Mouse (Mus musculus): ENCODE results near the gene Lcn9. TPM values are rescaled to one million over a fixed set of nuclear protein-coding genes. Genes with fewer than 3 reads are reported as not detected.

Lcn9 gene
- polyA plus RNA-seq (2015; fragmentation: Nextera tagmentation; extraction: Ambion mirVana): not detected in 2 replicates

GRCm38 (mm10) chr2:25822806-25823205, at the start of gene Lcn9:
TSS of gene Lcn9 (plus strand) at chr2:25823153.
- Histone ChIP-seq H3K4me2 (ENCODE audit: low read length) (no peak within 1 kb of the TSS), H3K27me3 (replicated peaks; ENCODE audit: control insufficient read depth, insufficient read depth, low read length) (no peaks in the 10 kb centered on the region), H3K4me1 (ENCODE audit: control insufficient read depth, insufficient read depth, low read depth, low read length) (no peaks in the 10 kb centered on the region), H3K27ac (ENCODE audit: low read depth, low read length) (no peak within 1 kb of the TSS), H3K9ac (ENCODE audit: low read depth, low read length) (no peak within 1 kb of the TSS), H3K9me3 (ENCODE audit: control insufficient read depth, low read length) (no peaks in the 10 kb centered on the region), H3K36me3 (ENCODE audit: control insufficient read depth, insufficient read depth, low read length) (no peaks in the 10 kb centered on the region), H3K4me3 (ENCODE audit: low read length) (no peak within 1 kb of the TSS)
- ATAC-seq: no peak
- WGBS: 71% methylated on average over 1 of the region's 1 CpGs

- Histone ChIP-seq H3K27me3 (replicated peaks; ENCODE audit: control insufficient read depth, insufficient read depth, low read length) (no peaks in the 10 kb centered on the region), H3K4me2 (ENCODE audit: low read length) (no peak overlapping the region), H3K27ac (ENCODE audit: low read depth, low read length) (no peak overlapping the region), H3K9ac (ENCODE audit: low read depth, low read length) (no peak overlapping the region), H3K4me1 (ENCODE audit: control insufficient read depth, insufficient read depth, low read depth, low read length) (no peaks in the 10 kb centered on the region), H3K4me3 (ENCODE audit: low read length) (no peak overlapping the region), H3K9me3 (ENCODE audit: control insufficient read depth, low read length) (no peaks in the 10 kb centered on the region), H3K36me3 (ENCODE audit: control insufficient read depth, insufficient read depth, low read length) (no peaks in the 10 kb centered on the region)
- no peak for ATAC-seq
- 96% methylated on average over 2 of the region's 2 CpGs for WGBS
Observed at GRCm38 (mm10) chr2:25773507-25773906, 49.4 kb upstream of the Lcn9 start.

GRCm38 (mm10) chr2:25774640-25775039, 48.3 kb upstream of the Lcn9 start:
- Histone ChIP-seq H3K36me3 (ENCODE audit: control insufficient read depth, insufficient read depth, low read length) (no peaks in the 10 kb centered on the region), H3K9ac (ENCODE audit: low read depth, low read length) (no peak overlapping the region), H3K4me1 (ENCODE audit: control insufficient read depth, insufficient read depth, low read depth, low read length) (no peaks in the 10 kb centered on the region), H3K4me2 (ENCODE audit: low read length) (no peak overlapping the region), H3K4me3 (ENCODE audit: low read length) (no peak overlapping the region), H3K9me3 (ENCODE audit: control insufficient read depth, low read length) (no peaks in the 10 kb centered on the region), H3K27me3 (replicated peaks; ENCODE audit: control insufficient read depth, insufficient read depth, low read length) (no peaks in the 10 kb centered on the region), H3K27ac (ENCODE audit: low read depth, low read length) (no peak overlapping the region)
- 88% methylated on average over 2 of the region's 2 CpGs for WGBS
- no peak for ATAC-seq

- Histone ChIP-seq H3K9me3 (ENCODE audit: control insufficient read depth, low read length) (no peaks in the 10 kb centered on the region), H3K27ac (ENCODE audit: low read depth, low read length) (no peak overlapping the region), H3K9ac (ENCODE audit: low read depth, low read length) (no peak overlapping the region), H3K36me3 (ENCODE audit: control insufficient read depth, insufficient read depth, low read length) (no peaks in the 10 kb centered on the region), H3K27me3 (replicated peaks; ENCODE audit: control insufficient read depth, insufficient read depth, low read length) (no peaks in the 10 kb centered on the region), H3K4me2 (ENCODE audit: low read length) (no peak overlapping the region), H3K4me1 (ENCODE audit: control insufficient read depth, insufficient read depth, low read depth, low read length) (no peaks in the 10 kb centered on the region), H3K4me3 (ENCODE audit: low read length) (no peak overlapping the region)
- no peak for ATAC-seq
- 76% methylated on average over 3 of the region's 3 CpGs for WGBS
Observed at GRCm38 (mm10) chr2:25775991-25776390, 47.0 kb upstream of the Lcn9 start.

- 88% methylated on average over 1 of the region's 1 CpGs for WGBS
- Histone ChIP-seq H3K4me3 (ENCODE audit: low read length) (no peak within 1 kb of the TSS), H3K4me2 (ENCODE audit: low read length) (no peak within 1 kb of the TSS), H3K36me3 (ENCODE audit: control insufficient read depth, insufficient read depth, low read length) (no peaks in the 10 kb centered on the region), H3K4me1 (ENCODE audit: control insufficient read depth, insufficient read depth, low read depth, low read length) (no peaks in the 10 kb centered on the region), H3K27me3 (replicated peaks; ENCODE audit: control insufficient read depth, insufficient read depth, low read length) (no peaks in the 10 kb centered on the region), H3K9ac (ENCODE audit: low read depth, low read length) (no peak within 1 kb of the TSS), H3K27ac (ENCODE audit: low read depth, low read length) (no peak within 1 kb of the TSS), H3K9me3 (ENCODE audit: control insufficient read depth, low read length) (no peaks in the 10 kb centered on the region)
- no peak for ATAC-seq
Observed at GRCm38 (mm10) chr2:25776717-25777116, 46.2 kb upstream of the Lcn9 start, which contains the start of gene Lcn11. TSS of gene Lcn11 (plus strand) at chr2:25777017.

GRCm38 (mm10) chr2:25779076-25779475, 43.9 kb upstream of the Lcn9 start:
- WGBS: 95% methylated on average over 9 of the region's 9 CpGs
- Histone ChIP-seq H3K27ac (ENCODE audit: low read depth, low read length) (no peak overlapping the region), H3K36me3 (ENCODE audit: control insufficient read depth, insufficient read depth, low read length) (no peaks in the 10 kb centered on the region), H3K4me3 (ENCODE audit: low read length) (no peak overlapping the region), H3K4me2 (ENCODE audit: low read length) (no peak overlapping the region), H3K9me3 (ENCODE audit: control insufficient read depth, low read length) (no peaks in the 10 kb centered on the region), H3K4me1 (ENCODE audit: control insufficient read depth, insufficient read depth, low read depth, low read length) (no peaks in the 10 kb centered on the region), H3K27me3 (replicated peaks; ENCODE audit: control insufficient read depth, insufficient read depth, low read length) (no peaks in the 10 kb centered on the region), H3K9ac (ENCODE audit: low read depth, low read length) (no peak overlapping the region)
- ATAC-seq: no peak

GRCm38 (mm10) chr2:25780921-25781320, 42.0 kb upstream of the Lcn9 start:
- Histone ChIP-seq H3K36me3 (ENCODE audit: control insufficient read depth, insufficient read depth, low read length) (no peaks in the 10 kb centered on the region), H3K9me3 (ENCODE audit: control insufficient read depth, low read length) (no peaks in the 10 kb centered on the region), H3K27me3 (replicated peaks; ENCODE audit: control insufficient read depth, insufficient read depth, low read length) (no peaks in the 10 kb centered on the region), H3K4me3 (ENCODE audit: low read length) (no peak overlapping the region), H3K9ac (ENCODE audit: low read depth, low read length) (no peak overlapping the region), H3K4me2 (ENCODE audit: low read length) (no peak overlapping the region), H3K4me1 (ENCODE audit: control insufficient read depth, insufficient read depth, low read depth, low read length) (no peaks in the 10 kb centered on the region), H3K27ac (ENCODE audit: low read depth, low read length) (no peak overlapping the region)
- 69% methylated on average over 4 of the region's 4 CpGs for WGBS
- ATAC-seq: no peak

GRCm38 (mm10) chr2:25781957-25782356, 41.0 kb upstream of the Lcn9 start, which contains the start of gene Gm13539:
TSS of gene Gm13539 (plus strand) at chr2:25782257.
- no peak within 1 kb of the TSS for H3K27ac ChIP-seq (ENCODE audit: low read depth, low read length)
- 85% methylated on average over 3 of the region's 3 CpGs for WGBS
- no peak within 1 kb of the TSS for H3K4me2 ChIP-seq (ENCODE audit: low read length)
- no peaks in the 10 kb centered on the region for H3K36me3 ChIP-seq (ENCODE audit: control insufficient read depth, insufficient read depth, low read length)
- H3K4me1 ChIP-seq (ENCODE audit: control insufficient read depth, insufficient read depth, low read depth, low read length): no peaks in the 10 kb centered on the region
- no peak within 1 kb of the TSS for H3K9ac ChIP-seq (ENCODE audit: low read depth, low read length)
- H3K9me3 ChIP-seq (ENCODE audit: control insufficient read depth, low read length): no peaks in the 10 kb centered on the region
- H3K4me3 ChIP-seq (ENCODE audit: low read length): no peak within 1 kb of the TSS
- no peak for ATAC-seq
- H3K27me3 ChIP-seq (replicated peaks; ENCODE audit: control insufficient read depth, insufficient read depth, low read length): no peaks in the 10 kb centered on the region

- Histone ChIP-seq H3K4me3 (ENCODE audit: low read length) (no peak overlapping the region), H3K36me3 (ENCODE audit: control insufficient read depth, insufficient read depth, low read length) (no peaks in the 10 kb centered on the region), H3K4me1 (ENCODE audit: control insufficient read depth, insufficient read depth, low read depth, low read length) (no peaks in the 10 kb centered on the region), H3K9ac (ENCODE audit: low read depth, low read length) (no peak overlapping the region), H3K9me3 (ENCODE audit: control insufficient read depth, low read length) (no peaks in the 10 kb centered on the region), H3K27me3 (replicated peaks; ENCODE audit: control insufficient read depth, insufficient read depth, low read length) (no peaks in the 10 kb centered on the region), H3K27ac (ENCODE audit: low read depth, low read length) (no peak overlapping the region), H3K4me2 (ENCODE audit: low read length) (no peak overlapping the region)
- ATAC-seq: no peak
- 62% methylated on average over 5 of the region's 5 CpGs for WGBS
Observed at GRCm38 (mm10) chr2:25785573-25786322, 37.2 kb upstream of the Lcn9 start.
